Mouse (Mus musculus): Measurements from ENCODE around the gene Fbxw7. TPM values are rescaled to one million over a fixed set of nuclear protein-coding genes. Genes with fewer than 3 reads are reported as not detected.

Gene Fbxw7
- polyA plus RNA-seq, 1 experiment from 2014 or later = 16.8 TPM

DNA sequence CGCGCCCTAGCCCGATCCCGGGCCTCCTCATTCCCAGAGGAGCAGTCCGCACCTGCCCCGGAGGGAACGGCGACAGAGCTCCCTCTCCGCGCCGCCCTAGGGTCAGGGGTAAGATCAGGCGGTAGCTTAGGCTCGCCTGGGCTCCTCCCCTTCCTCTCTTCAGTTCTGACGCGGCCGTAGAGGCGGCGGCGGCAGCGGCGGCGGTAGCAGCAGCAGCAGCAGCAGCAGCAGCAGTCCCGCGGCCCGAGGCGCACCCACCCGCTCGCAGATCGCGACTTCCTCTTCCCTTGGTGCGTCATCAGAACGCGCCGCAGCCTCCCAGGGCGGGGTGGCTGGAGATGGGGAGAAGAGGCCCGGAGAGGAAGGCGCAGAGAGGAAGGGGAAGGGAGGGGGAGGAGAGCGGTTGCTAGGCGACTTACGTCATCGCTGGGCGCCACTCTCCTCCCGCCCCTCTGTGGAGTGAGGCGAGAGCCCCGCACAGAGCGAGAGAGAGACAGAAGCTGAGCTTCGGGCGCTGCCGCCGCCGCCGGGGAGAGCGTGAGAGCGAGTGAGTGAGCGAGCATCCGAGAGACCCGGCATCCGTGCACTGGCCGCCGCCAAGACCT lies 809 bp upstream of the Fbxw7 start:
- under 1% methylated on average over 47 of the region's 60 CpGs for WGBS
- H3K27me3 ChIP-seq (ENCODE audit: control insufficient read depth, insufficient read depth, low read length) = no peaks in the 10 kb centered on the region
- H3K9me3 ChIP-seq (ENCODE audit: control insufficient read depth, low read depth, low read length) = no peaks in the 10 kb centered on the region
- peak overlapping the region; percentile 84 for H3K4me2 ChIP-seq (replicated peaks; ENCODE audit: low read depth, low read length)
- no peaks in the 10 kb centered on the region for H3K36me3 ChIP-seq (ENCODE audit: control insufficient read depth, insufficient read depth, low read length)
- ATAC-seq (ENCODE audit: insufficient number of reproducible peaks, insufficient read depth, low FRiP score, low read depth) = peak; percentile 94
- peaks cover 10% of the 10 kb centered on the region for H3K4me1 ChIP-seq (ENCODE audit: control insufficient read depth, insufficient read depth, low read length)
- peak overlapping the region; percentile 96 for H3K27ac ChIP-seq (ENCODE audit: low read length)
- peak overlapping the region; percentile 86 for H3K9ac ChIP-seq (replicated peaks; ENCODE audit: low read depth, low read length)
- H3K4me3 ChIP-seq (ENCODE audit: low read depth, low read length) = peak overlapping the region; percentile 98

GRCm38 (mm10) chr3:84815461-84815860 lies 393 bp downstream of the Fbxw7 start:
- WGBS = 0% methylated on average over 29 of the region's 29 CpGs
- Histone ChIP-seq H3K27ac (ENCODE audit: low read length) (peak overlapping the region; percentile 96; the same call in 1 of the 2 replicates), H3K4me1 (ENCODE audit: control insufficient read depth, insufficient read depth, low read length) (peaks cover 10% of the 10 kb centered on the region), H3K4me3 (ENCODE audit: low read depth, low read length) (peak overlapping the region; percentile 98), H3K9me3 (ENCODE audit: control insufficient read depth, low read depth, low read length) (no peaks in the 10 kb centered on the region), H3K27me3 (ENCODE audit: control insufficient read depth, insufficient read depth, low read length) (no peaks in the 10 kb centered on the region), H3K4me2 (replicated peaks; ENCODE audit: low read depth, low read length) (peak overlapping the region; percentile 84), H3K36me3 (ENCODE audit: control insufficient read depth, insufficient read depth, low read length) (no peaks in the 10 kb centered on the region), H3K9ac (replicated peaks; ENCODE audit: low read depth, low read length) (peak overlapping the region; percentile 86)
- ATAC-seq (ENCODE audit: insufficient number of reproducible peaks, insufficient read depth, low FRiP score, low read depth) = no peak

DNA sequence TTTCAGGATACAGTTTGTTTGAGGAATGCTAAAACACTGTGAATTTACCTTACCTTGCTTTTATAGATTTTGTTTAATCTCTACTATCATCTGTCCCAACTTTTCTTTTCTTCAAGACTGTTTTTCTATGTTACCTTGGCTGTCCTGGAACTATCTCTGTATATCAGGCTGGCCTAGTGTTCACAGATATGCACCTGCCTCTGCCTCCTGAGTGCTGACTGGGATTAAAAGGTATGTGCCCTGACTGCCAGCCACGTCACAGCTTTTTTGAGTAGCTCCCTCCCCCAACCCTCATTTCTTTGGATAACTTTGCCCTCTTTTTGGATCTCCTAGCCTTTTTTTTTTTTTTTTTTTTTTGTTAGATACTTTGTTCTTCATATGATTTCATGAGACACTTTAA lies 1.9 kb downstream of the Fbxw7 start:
- WGBS = 84% methylated on average over 1 of the region's 1 CpGs
- H3K4me2 ChIP-seq (replicated peaks; ENCODE audit: low read depth, low read length) = 0 out of 2 replicates have a peak overlapping the region, but pooled peaks have one; percentile 84

GRCm38 (mm10) chr3:84820654-84821201 lies 5.7 kb downstream of the Fbxw7 start:
- H3K27me3 ChIP-seq (ENCODE audit: control insufficient read depth, insufficient read depth, low read length) = no peaks in the 10 kb centered on the region
- 72% methylated on average over 2 of the region's 2 CpGs for WGBS

More for the DNA sequence above, 1.9 kb downstream of the Fbxw7 start:
- Histone ChIP-seq H3K9me3 (ENCODE audit: control insufficient read depth, low read depth, low read length) (no peaks in the 10 kb centered on the region), H3K36me3 (ENCODE audit: control insufficient read depth, insufficient read depth, low read length) (no peaks in the 10 kb centered on the region), H3K27me3 (ENCODE audit: control insufficient read depth, insufficient read depth, low read length) (no peaks in the 10 kb centered on the region), H3K27ac (ENCODE audit: low read length) (no peak overlapping the region), H3K9ac (replicated peaks; ENCODE audit: low read depth, low read length) (no peak overlapping the region), H3K4me1 (ENCODE audit: control insufficient read depth, insufficient read depth, low read length) (peaks cover 10% of the 10 kb centered on the region), H3K4me3 (ENCODE audit: low read depth, low read length) (no peak overlapping the region)
- no peak for ATAC-seq (ENCODE audit: insufficient number of reproducible peaks, insufficient read depth, low FRiP score, low read depth)

DNA sequence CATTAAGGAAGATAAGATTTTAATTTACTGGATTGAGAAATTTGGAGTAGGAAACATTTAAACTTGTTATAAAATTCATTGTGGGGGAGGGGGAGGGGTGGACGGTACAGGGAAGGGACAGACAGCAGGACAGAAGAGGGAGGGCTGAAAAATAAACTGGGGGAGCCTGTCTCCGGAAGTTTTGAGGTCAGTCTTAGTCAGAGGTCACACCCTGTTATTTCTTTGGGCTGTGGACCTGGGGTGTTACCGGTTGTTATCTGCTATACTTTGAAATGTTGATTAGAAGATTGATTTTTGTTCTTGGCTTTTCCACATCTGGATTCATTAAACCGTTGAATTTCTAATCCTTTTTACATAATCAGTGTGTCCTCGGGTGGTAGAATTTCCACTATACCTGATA lies 10.9 kb downstream of the Fbxw7 start:
- H3K4me3 ChIP-seq (ENCODE audit: low read depth, low read length) = no peak overlapping the region
- H3K4me2 ChIP-seq (replicated peaks; ENCODE audit: low read depth, low read length) = no peak overlapping the region
- H3K9ac ChIP-seq (replicated peaks; ENCODE audit: low read depth, low read length) = no peak overlapping the region
- ATAC-seq (ENCODE audit: insufficient number of reproducible peaks, insufficient read depth, low FRiP score, low read depth) = no peak
- no peaks in the 10 kb centered on the region for H3K27me3 ChIP-seq (ENCODE audit: control insufficient read depth, insufficient read depth, low read length)
- WGBS = 36% methylated on average over 5 of the region's 5 CpGs
- no peaks in the 10 kb centered on the region for H3K36me3 ChIP-seq (ENCODE audit: control insufficient read depth, insufficient read depth, low read length)
- no peak overlapping the region for H3K27ac ChIP-seq (ENCODE audit: low read length)
- H3K4me1 ChIP-seq (ENCODE audit: control insufficient read depth, insufficient read depth, low read length) = no peaks in the 10 kb centered on the region
- H3K9me3 ChIP-seq (ENCODE audit: control insufficient read depth, low read depth, low read length) = no peaks in the 10 kb centered on the region

More at GRCm38 (mm10) chr3:84820654-84821201, 5.7 kb downstream of the Fbxw7 start:
- Histone ChIP-seq H3K4me3 (ENCODE audit: low read depth, low read length) (no peak overlapping the region), H3K36me3 (ENCODE audit: control insufficient read depth, insufficient read depth, low read length) (no peaks in the 10 kb centered on the region), H3K9ac (replicated peaks; ENCODE audit: low read depth, low read length) (no peak overlapping the region), H3K9me3 (ENCODE audit: control insufficient read depth, low read depth, low read length) (no peaks in the 10 kb centered on the region), H3K4me2 (replicated peaks; ENCODE audit: low read depth, low read length) (no peak overlapping the region), H3K27ac (ENCODE audit: low read length) (no peak overlapping the region), H3K4me1 (ENCODE audit: control insufficient read depth, insufficient read depth, low read length) (peaks cover 6% of the 10 kb centered on the region)
- ATAC-seq (ENCODE audit: insufficient number of reproducible peaks, insufficient read depth, low FRiP score, low read depth) = no peak

DNA sequence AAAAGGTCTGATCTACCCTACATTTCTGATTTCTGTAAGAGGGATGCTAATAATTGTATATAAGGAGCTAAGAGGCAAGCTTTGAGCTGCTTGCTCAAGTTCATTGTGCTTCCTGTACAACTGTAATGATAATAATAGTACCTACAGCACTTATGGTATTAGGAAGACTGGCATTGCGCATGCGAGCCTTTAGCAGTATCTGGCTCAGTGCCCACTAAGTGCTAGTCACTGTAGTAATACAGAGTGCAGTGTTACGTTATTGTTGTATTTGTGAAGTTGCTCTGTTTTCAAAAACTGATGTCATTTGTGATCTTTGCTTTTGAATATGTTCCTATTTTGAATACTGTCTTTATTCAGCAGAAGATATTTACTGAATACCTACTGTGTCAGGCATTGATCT lies 11.3 kb downstream of the Fbxw7 start:
- no peak overlapping the region for H3K27ac ChIP-seq (ENCODE audit: low read length)
- H3K9ac ChIP-seq (replicated peaks; ENCODE audit: low read depth, low read length) = no peak overlapping the region
- no peak overlapping the region for H3K4me3 ChIP-seq (ENCODE audit: low read depth, low read length)
- H3K36me3 ChIP-seq (ENCODE audit: control insufficient read depth, insufficient read depth, low read length) = no peaks in the 10 kb centered on the region
- ATAC-seq (ENCODE audit: insufficient number of reproducible peaks, insufficient read depth, low FRiP score, low read depth) = no peak
- WGBS = 73% methylated on average over 3 of the region's 3 CpGs
- no peak overlapping the region for H3K4me2 ChIP-seq (replicated peaks; ENCODE audit: low read depth, low read length)
- H3K27me3 ChIP-seq (ENCODE audit: control insufficient read depth, insufficient read depth, low read length) = no peaks in the 10 kb centered on the region
- no peaks in the 10 kb centered on the region for H3K4me1 ChIP-seq (ENCODE audit: control insufficient read depth, insufficient read depth, low read length)
- H3K9me3 ChIP-seq (ENCODE audit: control insufficient read depth, low read depth, low read length) = no peaks in the 10 kb centered on the region

GRCm38 (mm10) chr3:84826938-84827337 lies 11.9 kb downstream of the Fbxw7 start:
- no peak for ATAC-seq (ENCODE audit: insufficient number of reproducible peaks, insufficient read depth, low FRiP score, low read depth)
- Histone ChIP-seq H3K4me2 (replicated peaks; ENCODE audit: low read depth, low read length) (no peak overlapping the region), H3K27me3 (ENCODE audit: control insufficient read depth, insufficient read depth, low read length) (no peaks in the 10 kb centered on the region), H3K36me3 (ENCODE audit: control insufficient read depth, insufficient read depth, low read length) (no peaks in the 10 kb centered on the region), H3K9me3 (ENCODE audit: control insufficient read depth, low read depth, low read length) (no peaks in the 10 kb centered on the region), H3K4me1 (ENCODE audit: control insufficient read depth, insufficient read depth, low read length) (no peaks in the 10 kb centered on the region), H3K4me3 (ENCODE audit: low read depth, low read length) (no peak overlapping the region), H3K9ac (replicated peaks; ENCODE audit: low read depth, low read length) (no peak overlapping the region), H3K27ac (ENCODE audit: low read length) (no peak overlapping the region)
- 85% methylated on average over 3 of the region's 3 CpGs for WGBS

DNA sequence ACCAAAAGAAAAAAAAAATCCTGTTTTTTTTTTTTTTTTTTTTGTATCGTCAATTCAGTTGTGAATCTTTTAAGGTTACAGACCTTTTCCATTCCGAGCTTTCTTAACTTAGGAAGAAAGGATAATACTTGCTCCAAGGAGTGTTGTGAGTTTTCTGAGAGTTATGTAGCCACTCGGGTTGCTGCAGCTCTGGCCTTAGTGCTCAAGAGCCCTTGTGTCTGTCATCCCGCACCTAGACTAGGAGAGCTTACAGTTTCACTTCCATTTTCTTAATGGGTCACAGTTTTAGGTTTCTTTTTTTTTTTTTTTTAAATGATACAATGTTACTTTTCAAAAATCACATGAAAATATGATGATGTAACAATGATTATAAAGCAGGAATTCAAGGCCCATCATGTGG lies 12.5 kb downstream of the Fbxw7 start:
- Histone ChIP-seq H3K9ac (replicated peaks; ENCODE audit: low read depth, low read length) (no peak overlapping the region), H3K4me3 (ENCODE audit: low read depth, low read length) (no peak overlapping the region), H3K36me3 (ENCODE audit: control insufficient read depth, insufficient read depth, low read length) (no peaks in the 10 kb centered on the region), H3K9me3 (ENCODE audit: control insufficient read depth, low read depth, low read length) (no peaks in the 10 kb centered on the region), H3K4me1 (ENCODE audit: control insufficient read depth, insufficient read depth, low read length) (no peaks in the 10 kb centered on the region), H3K27ac (ENCODE audit: low read length) (no peak overlapping the region), H3K4me2 (replicated peaks; ENCODE audit: low read depth, low read length) (no peak overlapping the region), H3K27me3 (ENCODE audit: control insufficient read depth, insufficient read depth, low read length) (no peaks in the 10 kb centered on the region)
- no peak for ATAC-seq (ENCODE audit: insufficient number of reproducible peaks, insufficient read depth, low FRiP score, low read depth)
- 82% methylated on average over 4 of the region's 4 CpGs for WGBS

DNA sequence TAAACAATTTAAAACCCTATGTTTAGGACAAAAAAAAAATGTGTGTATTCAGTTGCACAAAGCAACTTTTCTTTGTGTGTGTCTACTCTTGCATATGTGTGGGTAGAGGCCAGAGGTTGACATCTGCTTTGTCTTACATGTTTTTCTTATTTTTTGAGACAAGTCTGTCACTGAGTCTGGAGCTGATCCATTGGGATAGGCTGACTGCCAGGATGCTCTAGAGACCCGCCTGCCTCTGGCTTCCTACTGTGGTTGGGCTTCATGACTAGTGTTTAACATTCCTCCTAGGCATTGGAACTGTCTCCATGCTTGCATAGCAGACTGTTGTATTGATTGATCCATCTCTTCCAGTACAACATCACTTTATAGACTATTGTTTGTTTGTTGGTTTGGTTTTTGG lies 14.3 kb downstream of the Fbxw7 start:
- Histone ChIP-seq H3K9ac (replicated peaks; ENCODE audit: low read depth, low read length) (no peak overlapping the region), H3K9me3 (ENCODE audit: control insufficient read depth, low read depth, low read length) (no peaks in the 10 kb centered on the region), H3K27me3 (ENCODE audit: control insufficient read depth, insufficient read depth, low read length) (no peaks in the 10 kb centered on the region), H3K36me3 (ENCODE audit: control insufficient read depth, insufficient read depth, low read length) (no peaks in the 10 kb centered on the region), H3K4me1 (ENCODE audit: control insufficient read depth, insufficient read depth, low read length) (no peaks in the 10 kb centered on the region), H3K27ac (ENCODE audit: low read length) (no peak overlapping the region), H3K4me2 (replicated peaks; ENCODE audit: low read depth, low read length) (no peak overlapping the region), H3K4me3 (ENCODE audit: low read depth, low read length) (no peak overlapping the region)
- 85% methylated on average over 1 of the region's 1 CpGs for WGBS
- ATAC-seq (ENCODE audit: insufficient number of reproducible peaks, insufficient read depth, low FRiP score, low read depth) = no peak
